Mouse (Mus musculus): ENCODE results near the gene Fam227b. TPM values are rescaled to one million over a fixed set of nuclear protein-coding genes. Genes with fewer than 3 reads are reported as not detected.

Fam227b gene
- total and polyA plus RNA-seq, 2 experiments from 2014 or later = not detected

GRCm38 (mm10) chr2:125975808-125976345, 175.9 kb downstream of the Fam227b start:
- no peaks in the 10 kb centered on the region for H3K4me1 ChIP-seq (ENCODE audit: insufficient read depth, low read length)
- H3K27ac ChIP-seq (ENCODE audit: low read depth, low read length) = no peak overlapping the region
- no peak overlapping the region for H3K4me3 ChIP-seq (ENCODE audit: low read depth, low read length)
- H3K9me3 ChIP-seq (ENCODE audit: low read length) = no peaks in the 10 kb centered on the region
- no peak overlapping the region for H3K4me2 ChIP-seq (ENCODE audit: low read depth, low read length, poor library complexity, severe bottlenecking)
- no peak for TF ChIP-seq CTCF (IDR thresholded peaks at IDR 0.05)
- 0 out of 2 replicates have a peak, but pooled peaks cover 5% of the 10 kb centered on the region for H3K36me3 ChIP-seq (ENCODE audit: insufficient read depth, low read length)
- DNase-seq (ENCODE audit: low spot score) (no peak), ATAC-seq (ENCODE audit: low FRiP score) (no peak)
- 83% methylated on average over 5 of the region's 5 CpGs for WGBS
- H3K9ac ChIP-seq (replicated peaks; ENCODE audit: low read length, poor library complexity, severe bottlenecking) = no peak overlapping the region
- no peaks in the 10 kb centered on the region for H3K27me3 ChIP-seq (ENCODE audit: insufficient read depth, low read length)

GRCm38 (mm10) chr2:125975206-125975605, 176.6 kb downstream of the Fam227b start:
- 0 out of 2 replicates have a peak, but pooled peaks cover 5% of the 10 kb centered on the region for H3K36me3 ChIP-seq (ENCODE audit: insufficient read depth, low read length)
- ATAC-seq (ENCODE audit: low FRiP score) = no peak
- TF ChIP-seq CTCF (IDR thresholded peaks at IDR 0.05) = no peak
- H3K9ac ChIP-seq (replicated peaks; ENCODE audit: low read length, poor library complexity, severe bottlenecking) = no peak overlapping the region
- H3K4me1 ChIP-seq (ENCODE audit: insufficient read depth, low read length) = no peaks in the 10 kb centered on the region
- WGBS = 96% methylated on average over 10 of the region's 10 CpGs
- DNase-seq (ENCODE audit: low spot score) = no peak
- H3K4me3 ChIP-seq (ENCODE audit: low read depth, low read length) = no peak overlapping the region
- no peak overlapping the region for H3K27ac ChIP-seq (ENCODE audit: low read depth, low read length)
- no peaks in the 10 kb centered on the region for H3K27me3 ChIP-seq (ENCODE audit: insufficient read depth, low read length)
- no peaks in the 10 kb centered on the region for H3K9me3 ChIP-seq (ENCODE audit: low read length)
- H3K4me2 ChIP-seq (ENCODE audit: low read depth, low read length, poor library complexity, severe bottlenecking) = no peak overlapping the region

- H3K4me1 ChIP-seq (ENCODE audit: insufficient read depth, low read length) = no peaks in the 10 kb centered on the region
- no peaks in the 10 kb centered on the region for H3K9me3 ChIP-seq (ENCODE audit: low read length)
- no peak for DNase-seq (ENCODE audit: low spot score)
- H3K4me3 ChIP-seq (ENCODE audit: low read depth, low read length) = no peak overlapping the region
- no peak overlapping the region for H3K4me2 ChIP-seq (ENCODE audit: low read depth, low read length, poor library complexity, severe bottlenecking)
- 73% methylated on average over 6 of the region's 6 CpGs for WGBS
- TF ChIP-seq CTCF (IDR thresholded peaks at IDR 0.05) = no peak
- no peak for ATAC-seq (ENCODE audit: low FRiP score)
- no peak overlapping the region for H3K27ac ChIP-seq (ENCODE audit: low read depth, low read length)
- H3K9ac ChIP-seq (replicated peaks; ENCODE audit: low read length, poor library complexity, severe bottlenecking) = no peak overlapping the region
- 0 out of 2 replicates have a peak, but pooled peaks cover 5% of the 10 kb centered on the region for H3K36me3 ChIP-seq (ENCODE audit: insufficient read depth, low read length)
- H3K27me3 ChIP-seq (ENCODE audit: insufficient read depth, low read length) = no peaks in the 10 kb centered on the region
Measured at GRCm38 (mm10) chr2:125973207-125973606, 178.6 kb downstream of the Fam227b start.

- H3K4me3 ChIP-seq (ENCODE audit: low read depth, low read length) = no peak overlapping the region
- no peak overlapping the region for H3K27ac ChIP-seq (ENCODE audit: low read depth, low read length)
- no peaks in the 10 kb centered on the region for H3K36me3 ChIP-seq (ENCODE audit: insufficient read depth, low read length)
- no peak overlapping the region for H3K9ac ChIP-seq (replicated peaks; ENCODE audit: low read length, poor library complexity, severe bottlenecking)
- DNase-seq (ENCODE audit: low spot score) (no peak), ATAC-seq (ENCODE audit: low FRiP score) (no peak)
- H3K27me3 ChIP-seq (ENCODE audit: insufficient read depth, low read length) = no peaks in the 10 kb centered on the region
- 86% methylated on average over 1 of the region's 1 CpGs for WGBS
- H3K9me3 ChIP-seq (ENCODE audit: low read length) = no peaks in the 10 kb centered on the region
- H3K4me2 ChIP-seq (ENCODE audit: low read depth, low read length, poor library complexity, severe bottlenecking) = no peak overlapping the region
- no peak for TF ChIP-seq CTCF (IDR thresholded peaks at IDR 0.05)
- H3K4me1 ChIP-seq (ENCODE audit: insufficient read depth, low read length) = no peaks in the 10 kb centered on the region
Measured at GRCm38 (mm10) chr2:125968811-125969210, 183.0 kb downstream of the Fam227b start.

- TF ChIP-seq CTCF (IDR thresholded peaks at IDR 0.05) = no peak
- DNase-seq (ENCODE audit: low spot score) = no peak
Measured at GRCm38 (mm10) chr2:125948195-125948594, 203.6 kb downstream of the Fam227b start.

DNA sequence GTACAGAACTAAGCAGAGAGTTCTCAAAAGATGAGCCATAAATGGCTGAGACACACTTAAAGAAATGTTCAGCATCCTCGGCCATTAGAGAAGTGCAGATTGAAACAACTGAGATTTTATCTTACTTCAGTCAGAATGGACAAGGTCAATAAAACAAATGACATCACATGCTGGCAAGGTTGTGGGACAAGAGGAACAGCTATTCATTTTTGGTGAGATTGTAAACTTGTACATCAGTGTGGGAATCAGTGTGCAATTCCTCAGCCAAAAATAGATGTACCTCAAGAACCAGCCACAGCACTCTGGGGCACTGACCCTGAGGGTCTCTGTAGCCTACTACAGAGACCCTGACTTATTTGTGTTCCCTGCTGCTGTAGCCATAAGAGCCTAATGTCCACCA, 208.5 kb downstream of the Fam227b start:
- Histone ChIP-seq H3K9me3 (ENCODE audit: low read length) (no peaks in the 10 kb centered on the region), H3K27ac (ENCODE audit: low read depth, low read length) (no peak overlapping the region), H3K36me3 (ENCODE audit: insufficient read depth, low read length) (peaks cover 6% of the 10 kb centered on the region; the same call in 1 of the 2 replicates), H3K4me3 (ENCODE audit: low read depth, low read length) (no peak overlapping the region), H3K4me1 (ENCODE audit: insufficient read depth, low read length) (no peaks in the 10 kb centered on the region), H3K4me2 (ENCODE audit: low read depth, low read length, poor library complexity, severe bottlenecking) (no peak overlapping the region), H3K27me3 (ENCODE audit: insufficient read depth, low read length) (no peaks in the 10 kb centered on the region), H3K9ac (replicated peaks; ENCODE audit: low read length, poor library complexity, severe bottlenecking) (no peak overlapping the region)
- no peak for TF ChIP-seq CTCF (IDR thresholded peaks at IDR 0.05)
- ATAC-seq (ENCODE audit: low FRiP score) (no peak), DNase-seq (ENCODE audit: low spot score) (no peak)
- WGBS = 93% methylated on average over 1 of the region's 1 CpGs

More at GRCm38 (mm10) chr2:125948195-125948594, 203.6 kb downstream of the Fam227b start:
- Histone ChIP-seq H3K4me1 (ENCODE audit: insufficient read depth, low read length) (no peaks in the 10 kb centered on the region), H3K27ac (ENCODE audit: low read depth, low read length) (no peak overlapping the region), H3K27me3 (ENCODE audit: insufficient read depth, low read length) (no peaks in the 10 kb centered on the region), H3K9me3 (ENCODE audit: low read length) (no peaks in the 10 kb centered on the region), H3K4me2 (ENCODE audit: low read depth, low read length, poor library complexity, severe bottlenecking) (no peak overlapping the region), H3K9ac (replicated peaks; ENCODE audit: low read length, poor library complexity, severe bottlenecking) (no peak overlapping the region), H3K36me3 (ENCODE audit: insufficient read depth, low read length) (peaks cover 12% of the 10 kb centered on the region), H3K4me3 (ENCODE audit: low read depth, low read length) (no peak overlapping the region)
- 91% methylated on average over 2 of the region's 2 CpGs for WGBS
- ATAC-seq (ENCODE audit: low FRiP score) = no peak

Data from midbrain, postnatal 0 days (tissue).